ENCODE assay signal across 14 mouse cellular contexts in genomic region chr12:17575156-17575910, GRCm38 (mm10). TPM values are rescaled to one million over a fixed set of nuclear protein-coding genes. Genes with fewer than 3 reads are reported as not detected.
DNase-seq lines count a peak whose midpoint lies in the region; ATAC-seq and TF ChIP-seq lines count a peak whose summit lies in the region.
"Had no signal": no experiment of that assay in that cellular context is flagged by ENCODE, and none has a peak within 500 bp of the region (broad histone marks: within the 10 kb centered on the region; RNA-seq: fewer than 3 reads in every experiment).

No protein-coding gene starts in this region.

- H3K4me1 ChIP-seq in forebrain, embryonic 15.5 days, result peaks cover 9% of the 10 kb centered on the region
- H3K4me1 ChIP-seq in forebrain, postnatal 0 days (ENCODE audit: insufficient read depth), result no peaks in the 10 kb centered on the region
- H3K4me1 ChIP-seq in midbrain, embryonic 15.5 days, result 0 out of 2 replicates have a peak, but pooled peaks cover 11% of the 10 kb centered on the region
- peaks cover 2% of the 10 kb centered on the region; the same call in 1 of the 2 replicates for H3K4me1 ChIP-seq in midbrain, embryonic 11.5 days (ENCODE audit: control insufficient read depth, insufficient read depth, low read length)
- H3K4me1 ChIP-seq in intestine, postnatal 0 days (replicated peaks; ENCODE audit: control insufficient read depth, insufficient read depth, low read length), result no peaks in the 10 kb centered on the region
- H3K4me1 ChIP-seq: embryonic facial prominence, embryonic 12.5 days; heart, embryonic 15.5 days had no signal

- no peaks in the 10 kb centered on the region for H3K36me3 ChIP-seq in forebrain, embryonic 15.5 days
- no peaks in the 10 kb centered on the region for H3K36me3 ChIP-seq in forebrain, postnatal 0 days (ENCODE audit: insufficient read depth)
- no peaks in the 10 kb centered on the region for H3K36me3 ChIP-seq in midbrain, embryonic 15.5 days (replicated peaks)
- H3K36me3 ChIP-seq in midbrain, embryonic 11.5 days (ENCODE audit: control insufficient read depth, insufficient read depth, low read length), result no peaks in the 10 kb centered on the region
- H3K36me3 ChIP-seq in intestine, postnatal 0 days (ENCODE audit: control insufficient read depth, insufficient read depth), result no peaks in the 10 kb centered on the region
- H3K36me3 ChIP-seq: embryonic facial prominence, embryonic 12.5 days; forebrain, embryonic 10.5 days; heart, embryonic 15.5 days; hindbrain, embryonic 12.5 days; limb, embryonic 15.5 days; midbrain, embryonic 13.5 days had no signal

- H3K27me3 ChIP-seq in forebrain, embryonic 15.5 days, result no peaks in the 10 kb centered on the region
- no peaks in the 10 kb centered on the region for H3K27me3 ChIP-seq in forebrain, postnatal 0 days (ENCODE audit: insufficient read depth, low read length)
- H3K27me3 ChIP-seq in midbrain, embryonic 15.5 days (replicated peaks), result no peaks in the 10 kb centered on the region
- no peaks in the 10 kb centered on the region for H3K27me3 ChIP-seq in midbrain, embryonic 11.5 days (ENCODE audit: control insufficient read depth, insufficient read depth, low read length)
- no peaks in the 10 kb centered on the region for H3K27me3 ChIP-seq in intestine, postnatal 0 days (replicated peaks; ENCODE audit: control insufficient read depth, insufficient read depth, low read length)
- H3K27me3 ChIP-seq: embryonic facial prominence, embryonic 12.5 days; limb, embryonic 15.5 days; midbrain, embryonic 13.5 days had no signal

- H3K4me2 ChIP-seq in forebrain, embryonic 15.5 days (replicated peaks), result no peak overlapping the region
- no peak overlapping the region for H3K4me2 ChIP-seq in forebrain, postnatal 0 days (ENCODE audit: low read depth)
- no peak overlapping the region for H3K4me2 ChIP-seq in midbrain, embryonic 15.5 days
- no peak overlapping the region for H3K4me2 ChIP-seq in midbrain, embryonic 11.5 days
- no peak overlapping the region for H3K4me2 ChIP-seq in intestine, postnatal 0 days (replicated peaks; ENCODE audit: low read depth)
- H3K4me2 ChIP-seq: embryonic facial prominence, embryonic 12.5 days; heart, embryonic 15.5 days; hindbrain, embryonic 12.5 days; limb, embryonic 15.5 days; midbrain, embryonic 13.5 days had no signal

- no peak overlapping the region for H3K9ac ChIP-seq in forebrain, embryonic 15.5 days (replicated peaks)
- H3K9ac ChIP-seq in forebrain, postnatal 0 days, result no peak overlapping the region
- H3K9ac ChIP-seq in midbrain, embryonic 15.5 days, result no peak overlapping the region
- H3K9ac ChIP-seq in midbrain, embryonic 11.5 days (ENCODE audit: low read length), result no peak overlapping the region
- H3K9ac ChIP-seq in intestine, postnatal 0 days (ENCODE audit: low read depth, low read length), result no peak overlapping the region
- H3K9ac ChIP-seq: embryonic facial prominence, embryonic 12.5 days; heart, embryonic 15.5 days; hindbrain, embryonic 12.5 days; limb, embryonic 15.5 days; midbrain, embryonic 13.5 days had no signal

- 0 out of 2 replicates have a peak, but pooled peaks have one; percentile 19 for ATAC-seq in forebrain, embryonic 15.5 days (replicated peaks)
- no peak for ATAC-seq in forebrain, postnatal 0 days
- ATAC-seq in midbrain, embryonic 15.5 days (replicated peaks), result 0 out of 2 replicates have a peak, but pooled peaks have one; percentile 7
- ATAC-seq in midbrain, embryonic 11.5 days (ENCODE audit: low FRiP score), result no peak
- peak; percentile 47 for ATAC-seq in intestine, postnatal 0 days
- ATAC-seq in megakaryocyte progenitor cell, adult 5-6 weeks (replicated peaks; ENCODE audit: poor library complexity), result no peak
- ATAC-seq: activated CD4-positive, CD25-positive, alpha-beta regulatory T cell, adult 4 months had no signal

- DNase-seq in forebrain, postnatal 0 days, result no peak
- no peak for DNase-seq in midbrain, embryonic 11.5 days (ENCODE audit: low spot score, missing footprints)
- DNase-seq in cerebellum, adult 9-10 months, result peak; percentile 83

- no peak overlapping the region for H3K4me3 ChIP-seq in forebrain, embryonic 15.5 days
- no peak overlapping the region for H3K4me3 ChIP-seq in forebrain, postnatal 0 days (ENCODE audit: low read depth, low read length)
- H3K4me3 ChIP-seq in midbrain, embryonic 15.5 days, result no peak overlapping the region
- H3K4me3 ChIP-seq in midbrain, embryonic 11.5 days (ENCODE audit: low read depth, low read length), result no peak overlapping the region
- H3K4me3 ChIP-seq in intestine, postnatal 0 days (ENCODE audit: low read depth, low read length), result no peak overlapping the region
- H3K4me3 ChIP-seq: embryonic facial prominence, embryonic 12.5 days; forebrain, embryonic 10.5 days; heart, embryonic 15.5 days; hindbrain, embryonic 12.5 days; limb, embryonic 15.5 days; midbrain, embryonic 13.5 days had no signal

- no peaks in the 10 kb centered on the region for H3K9me3 ChIP-seq in forebrain, embryonic 15.5 days
- H3K9me3 ChIP-seq in forebrain, postnatal 0 days (ENCODE audit: low read length), result no peaks in the 10 kb centered on the region
- no peaks in the 10 kb centered on the region for H3K9me3 ChIP-seq in midbrain, embryonic 15.5 days
- no peaks in the 10 kb centered on the region for H3K9me3 ChIP-seq in midbrain, embryonic 11.5 days (ENCODE audit: control insufficient read depth, low read length)
- no peaks in the 10 kb centered on the region for H3K9me3 ChIP-seq in intestine, postnatal 0 days (ENCODE audit: control insufficient read depth)
- H3K9me3 ChIP-seq: embryonic facial prominence, embryonic 12.5 days; forebrain, embryonic 10.5 days; heart, embryonic 15.5 days; hindbrain, embryonic 12.5 days; limb, embryonic 15.5 days; midbrain, embryonic 13.5 days had no signal

- TF ChIP-seq CTCF in forebrain, postnatal 0 days (IDR thresholded peaks at IDR 0.05; ENCODE audit: low read depth), result no peak
- TF ChIP-seq CTCF in intestine, postnatal 0 days (IDR thresholded peaks at IDR 0.05; ENCODE audit: low read depth), result no peak

- no peak overlapping the region for H3K27ac ChIP-seq in forebrain, embryonic 15.5 days (replicated peaks)
- no peak overlapping the region for H3K27ac ChIP-seq in forebrain, postnatal 0 days (ENCODE audit: low read depth, low read length)
- H3K27ac ChIP-seq in midbrain, embryonic 15.5 days, result no peak overlapping the region
- no peak overlapping the region for H3K27ac ChIP-seq in midbrain, embryonic 11.5 days (ENCODE audit: low read depth, low read length)
- H3K27ac ChIP-seq in intestine, postnatal 0 days (ENCODE audit: low read depth, low read length), result no peak overlapping the region
- H3K27ac ChIP-seq: embryonic facial prominence, embryonic 12.5 days; heart, embryonic 15.5 days; hindbrain, embryonic 12.5 days; limb, embryonic 15.5 days; midbrain, embryonic 13.5 days had no signal

- 54% methylated on average over 5 of the region's 5 CpGs for WGBS in forebrain, embryonic 15.5 days
- WGBS in forebrain, postnatal 0 days, result 59% methylated on average over 5 of the region's 5 CpGs
- WGBS in midbrain, embryonic 15.5 days, result 64% methylated on average over 5 of the region's 5 CpGs
- WGBS in midbrain, embryonic 11.5 days, result 66% methylated on average over 5 of the region's 5 CpGs
- 42% methylated on average over 5 of the region's 5 CpGs for WGBS in intestine, postnatal 0 days

RNA-seq across cellular contexts. Expression of gene Odc1, which starts 30.7 kb away (rescaled TPM):
- 231 and 237 TPM in 2 replicates for polyA plus RNA-seq in forebrain, embryonic 15.5 days (2015; fragmentation: Nextera tagmentation; extraction: Ambion mirVana)
- 271 and 293 TPM in 2 replicates for total RNA-seq in forebrain, postnatal 0 days (2014; rRNA removed)
- polyA plus RNA-seq in forebrain, postnatal 0 days (2015; fragmentation: Nextera tagmentation; extraction: Ambion mirVana), result 146 and 166 TPM in 2 replicates
- polyA plus RNA-seq in midbrain, embryonic 15.5 days (2015; fragmentation: Nextera tagmentation; extraction: Ambion mirVana), result 138 and 148 TPM in 2 replicates
- 307 and 314 TPM in 2 replicates for polyA plus RNA-seq in midbrain, embryonic 11.5 days (2014; fragmentation: Nextera tagmentation; extraction: Ambion mirVana)
- 86.7 and 87.8 TPM in 2 replicates for polyA plus RNA-seq in intestine, postnatal 0 days (2015; fragmentation: Nextera tagmentation; extraction: Ambion mirVana)
- total RNA-seq in megakaryocyte progenitor cell, adult 5-6 weeks (2015), result 241 TPM in 2 replicates
- 406 and 410 TPM in 2 replicates for total RNA-seq in megakaryocyte progenitor cell, adult 5-6 weeks (2017)

Comparison
In these comparisons a context has a peak if more than half of its experiments do, and no peak if none do; other contexts are left out.
1. ATAC-seq: peak in forebrain, embryonic 15.5 days (single experiment), midbrain, embryonic 15.5 days (single experiment) and intestine, postnatal 0 days (single experiment); none in forebrain, postnatal 0 days (single experiment), midbrain, embryonic 11.5 days (single experiment) and megakaryocyte progenitor cell, adult 5-6 weeks (single experiment).